Mouse (Mus musculus): Measurements from ENCODE around the gene 2010111I01Rik.

DNA sequence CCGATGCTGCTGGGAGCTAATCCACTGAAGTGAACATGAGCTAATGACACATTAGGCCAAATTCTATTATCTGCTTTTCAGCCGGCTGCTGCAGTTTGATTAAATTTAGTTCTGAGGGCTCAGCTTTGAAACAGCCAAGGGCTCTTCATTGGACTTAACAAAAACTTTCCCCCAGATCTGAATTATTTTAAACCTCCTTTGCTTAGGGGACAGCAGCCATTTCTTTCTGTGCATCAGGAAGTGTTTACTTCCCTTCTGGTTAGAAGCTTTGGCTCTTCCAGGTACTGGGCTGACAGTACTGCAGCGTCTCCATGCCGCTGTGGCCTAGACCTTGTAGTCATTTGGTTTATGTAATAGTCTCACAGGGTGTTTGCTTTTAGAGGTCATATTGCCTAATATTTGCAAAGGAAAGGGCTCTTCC, 149.2 kb downstream of the 2010111I01Rik start:
- no peak for TF ChIP-seq EP300 (IDR thresholded peaks at IDR 0.05; ENCODE audit: insufficient read depth, low read depth, low read length)
- no peak for TF ChIP-seq CTCF (IDR thresholded peaks at IDR 0.05; ENCODE audit: low read depth, low read length)
